ENCODE assay signal across 8 mouse cellular contexts in genomic region chr7:25008635-25009034, GRCm38 (mm10). TPM values are rescaled to one million over a fixed set of nuclear protein-coding genes. Genes with fewer than 3 reads are reported as not detected.
A peak's percentile ranks its signal among the peaks of the same experiment; 100 is the strongest.
DNase-seq lines count a peak whose midpoint lies in the region; ATAC-seq and TF ChIP-seq lines count a peak whose summit lies in the region.

No protein-coding gene starts in this region.

- WGBS in forebrain, embryonic 15.5 days = 1% methylated on average over 17 of the region's 17 CpGs
- WGBS in intestine, embryonic 15.5 days = 1% methylated on average over 17 of the region's 17 CpGs
- whole genome bisulfite sequencing in lung, embryonic 14.5 days = 3% methylated on average over 17 of the region's 17 CpGs

- H3K27ac ChIP-seq in forebrain, embryonic 15.5 days (replicated peaks) = peak overlapping the region; percentile 92
- no peak overlapping the region for H3K27ac ChIP-seq in intestine, embryonic 15.5 days
- H3K27ac ChIP-seq in lung, embryonic 14.5 days (ENCODE audit: low read depth) = no peak overlapping the region

- peaks cover 6% of the 10 kb centered on the region; the same call in 1 of the 2 replicates for H3K27me3 ChIP-seq in forebrain, embryonic 15.5 days
- peaks cover 75% of the 10 kb centered on the region for H3K27me3 ChIP-seq in intestine, embryonic 15.5 days (replicated peaks)
- H3K27me3 ChIP-seq in lung, embryonic 14.5 days (ENCODE audit: insufficient read depth, low read length) = peaks cover 78% of the 10 kb centered on the region

- TF ChIP-seq CTCF in lung, embryonic 14.5 days (IDR thresholded peaks at IDR 0.05; ENCODE audit: low read depth) = no peak

- H3K4me1 ChIP-seq in forebrain, embryonic 15.5 days = peaks cover 64% of the 10 kb centered on the region
- H3K4me1 ChIP-seq in intestine, embryonic 15.5 days (replicated peaks) = peaks cover 18% of the 10 kb centered on the region
- no peaks in the 10 kb centered on the region for H3K4me1 ChIP-seq in lung, embryonic 14.5 days (ENCODE audit: insufficient read depth)

- peak overlapping the region; percentile 52 for H3K9ac ChIP-seq in forebrain, embryonic 15.5 days (replicated peaks)
- H3K9ac ChIP-seq in intestine, embryonic 15.5 days = no peak overlapping the region
- H3K9ac ChIP-seq in lung, embryonic 14.5 days = no peak overlapping the region

- no peaks in the 10 kb centered on the region for H3K9me3 ChIP-seq in forebrain, embryonic 15.5 days
- no peaks in the 10 kb centered on the region for H3K9me3 ChIP-seq in intestine, embryonic 15.5 days
- no peaks in the 10 kb centered on the region for H3K9me3 ChIP-seq in lung, embryonic 14.5 days (ENCODE audit: low read depth, low read length)

- H3K4me2 ChIP-seq in forebrain, embryonic 15.5 days (replicated peaks) = peak overlapping the region; percentile 53
- H3K4me2 ChIP-seq in intestine, embryonic 15.5 days (replicated peaks) = no peak overlapping the region
- H3K4me2 ChIP-seq in lung, embryonic 14.5 days = no peak overlapping the region

- H3K4me3 ChIP-seq in forebrain, embryonic 15.5 days = peak overlapping the region; percentile 34
- H3K4me3 ChIP-seq in intestine, embryonic 15.5 days (replicated peaks) = no peak overlapping the region
- H3K4me3 ChIP-seq in lung, embryonic 14.5 days (ENCODE audit: low read depth, low read length) = no peak overlapping the region

- ATAC-seq in forebrain, embryonic 15.5 days (replicated peaks) = no peak
- ATAC-seq in intestine, embryonic 15.5 days = 0 out of 2 replicates have a peak, but pooled peaks have one; percentile 18
- no peak; the same call in 1 of the 2 replicates for ATAC-seq in lung, embryonic 14.5 days (ENCODE audit: insufficient read depth)
- no peak for ATAC-seq in frontal cortex, adult (ENCODE audit: low TSS enrichment)

- H3K36me3 ChIP-seq in forebrain, embryonic 15.5 days = peaks cover 9% of the 10 kb centered on the region
- H3K36me3 ChIP-seq in intestine, embryonic 15.5 days = no peaks in the 10 kb centered on the region
- peaks cover 2% of the 10 kb centered on the region; the same call in 1 of the 2 replicates for H3K36me3 ChIP-seq in lung, embryonic 14.5 days (ENCODE audit: insufficient read depth)

- DNase-seq in 3T3-L1 (ENCODE audit: low read depth, low spot score) = peak; percentile 29
- peak; percentile 59 for DNase-seq in CD4-positive helper T cell, adult 2 months (ENCODE audit: low read depth, low spot score)
- peak; percentile 36 for DNase-seq in c-Kit-positive CD71-positive TER-119-positive erythroid progenitor cells, embryonic 14.5 days (ENCODE audit: low spot score)
- peak; percentile 90 for DNase-seq in lung, embryonic 14.5 days
- DNase-seq in ovary, adult 18-20 months (ENCODE audit: low spot score) = peak; percentile 60

RNA-seq across cellular contexts. Expression of gene Atp1a3, which starts 2.9 kb away (rescaled TPM):
- polyA plus RNA-seq in forebrain, embryonic 15.5 days (2015; fragmentation: Nextera tagmentation; extraction: Ambion mirVana) = 181 and 191 TPM in 2 replicates
- 3.8 TPM in 2 replicates for polyA plus RNA-seq in intestine, embryonic 15.5 days (2015; fragmentation: Nextera tagmentation; extraction: Ambion mirVana)
- 0.74 and 0.89 TPM in 2 replicates for polyA plus RNA-seq in lung, embryonic 14.5 days (2014; fragmentation: Nextera tagmentation; extraction: Ambion mirVana)

RNA-seq across cellular contexts. Expression of gene Rabac1, which starts 36.1 kb away (rescaled TPM):
- polyA plus RNA-seq in forebrain, embryonic 15.5 days (2015; fragmentation: Nextera tagmentation; extraction: Ambion mirVana) = 195 and 196 TPM in 2 replicates
- polyA plus RNA-seq in intestine, embryonic 15.5 days (2015; fragmentation: Nextera tagmentation; extraction: Ambion mirVana) = 123 and 157 TPM in 2 replicates
- polyA plus RNA-seq in lung, embryonic 14.5 days (2014; fragmentation: Nextera tagmentation; extraction: Ambion mirVana) = 130 and 131 TPM in 2 replicates

Comparison
In these comparisons a context has a peak if more than half of its experiments do, and no peak if none do; other contexts are left out.
1. DNase-seq: peak in every context shown above with its lines; median percentile 90 in lung, embryonic 14.5 days; 60 in ovary, adult 18-20 months; 59 in CD4-positive helper T cell, adult 2 months; 36 in c-Kit-positive CD71-positive TER-119-positive erythroid progenitor cells, embryonic 14.5 days; 29 in 3T3-L1.
2. RNA of gene Atp1a3, which starts 2.9 kb away (polyA plus RNA-seq): 181 to 191 TPM in forebrain, embryonic 15.5 days; 3.8 TPM in intestine, embryonic 15.5 days and 0.74 to 0.89 TPM in lung, embryonic 14.5 days; every median in the first group is over 10 times any median in the second.